Mouse (Mus musculus) CH12.LX (cell line): ENCODE measurements around the gene Cd55b.

Source experiments
- CHD1 ChIP-seq: IDR thresholded peaks from 2 replicates; pipeline ENCODE4 v1.6.1; 2012; ENCODE audit warnings: low read depth, low read length, improper control_type of control experiment, inconsistent platforms
- CHD2 ChIP-seq: IDR thresholded peaks from 2 replicates; pipeline ENCODE4 v1.6.1; 2011; ENCODE audit warnings: low read length, improper control_type of control experiment
- CTCF ChIP-seq, 2 experiments: IDR thresholded peaks in 1 of 2; conservative IDR thresholded peaks in 1 of 2; 2 replicates each; pipeline ENCODE4 v1.5.1; 2011 to 2012; ENCODE audit warnings: low read depth in 2 of 2, low read length in 2 of 2, improper control_type of control experiment in 1 of 2, inconsistent platforms in 1 of 2, mild to moderate bottlenecking in 1 of 2, moderate library complexity in 1 of 2
- EP300 ChIP-seq: IDR thresholded peaks from 2 replicates; pipeline ENCODE4 v1.6.1; 2011; ENCODE audit warnings: low read length, improper control_type of control experiment
- ETS1 ChIP-seq: conservative IDR thresholded peaks from 2 replicates; pipeline ENCODE4 v1.6.1; 2012; ENCODE audit warnings: low read depth, mild to moderate bottlenecking, inconsistent platforms, low read length, improper control_type of control experiment, moderate library complexity
- NRF1 ChIP-seq: IDR thresholded peaks from 2 replicates; pipeline ENCODE4 v1.6.1; 2014; ENCODE audit warnings: low read depth, mild to moderate bottlenecking, inconsistent platforms, low read length, improper control_type of control experiment, moderate library complexity
- POLR2A ChIP-seq: IDR thresholded peaks from 2 replicates; pipeline ENCODE4 v1.6.1; 2011; ENCODE audit warnings: low read depth, mild to moderate bottlenecking, improper control_type of control experiment, low read length
- POLR2AphosphoS2 ChIP-seq: IDR thresholded peaks from 2 replicates; pipeline ENCODE4 v1.6.1; 2011; ENCODE audit warnings: low read depth, low read length, improper control_type of control experiment
- SIN3A ChIP-seq: IDR thresholded peaks from 2 replicates; pipeline ENCODE4 v1.6.1; 2012; ENCODE audit warnings: low read length, improper control_type of control experiment, inconsistent platforms
- TBP ChIP-seq: conservative IDR thresholded peaks from 2 replicates; pipeline ENCODE4 v1.6.1; 2011; ENCODE audit warnings: low read depth, low read length, improper control_type of control experiment
- UBTF ChIP-seq: IDR thresholded peaks from 2 replicates; pipeline ENCODE4 v1.6.1; 2012; ENCODE audit warnings: low read depth, mild to moderate bottlenecking, inconsistent platforms, low read length, improper control_type of control experiment, moderate library complexity
- USF2 ChIP-seq: conservative IDR thresholded peaks from 2 replicates; pipeline ENCODE4 v1.6.1; 2011; ENCODE audit warnings: low read depth, low read length, improper control_type of control experiment
- ZKSCAN1 ChIP-seq: IDR thresholded peaks from 2 replicates; pipeline ENCODE4 v1.6.1; 2012; ENCODE audit warnings: low read depth, inconsistent platforms, low read length, improper control_type of control experiment, borderline replicate concordance
- ZNF384 ChIP-seq: IDR thresholded peaks from 2 replicates; pipeline ENCODE4 v1.6.1; 2012; ENCODE audit warnings: low read depth, low read length, improper control_type of control experiment, inconsistent platforms

GRCm38 (mm10) chr1:130462867-130463266 is 40.1 kb upstream of the Cd55b start:
- TF ChIP-seq EP300 (no peak), CTCF (conservative IDR thresholded peaks at IDR 0.05 in 1 of 2, IDR thresholded peaks at IDR 0.05 in 1 of 2; ENCODE audit: low read depth in 2 of 2, low read length in 2 of 2) (no peak), ZKSCAN1 (no peak), TBP (no peak), POLR2A (no peak), POLR2AphosphoS2 (no peak), ZNF384 (no peak), ETS1 (no peak), NRF1 (no peak), USF2 (no peak), CHD2 (no peak), CHD1 (no peak), UBTF (no peak), SIN3A (no peak)
